Mouse (Mus musculus) CH12.LX (cell line): ENCODE results near the gene Usp6nl. TPM values are rescaled to one million over a fixed set of nuclear protein-coding genes. Genes with fewer than 3 reads are reported as not detected.

Experiments
- DNase-seq: peaks from one replicate; pipeline ENCODE4 v3.0.0-alpha.2; 2013; ENCODE audit errors: extremely low read depth
- H3K27ac ChIP-seq: 2 replicates; pipeline ENCODE4 v1.5.1; 2012; ENCODE audit warnings: low read depth, mild to moderate bottlenecking, control low read depth, moderate library complexity; ENCODE audit not compliant: insufficient read depth
- H3K27me3 ChIP-seq: replicated peaks from 2 replicates; pipeline ENCODE3; 2012; ENCODE audit warnings: inconsistent platforms
- H3K36me3 ChIP-seq, 2 experiments: replicated peaks in 1 of 2; 2 replicates each; pipeline versions ENCODE3 to v1.6.1; 2012; ENCODE audit warnings: inconsistent platforms in 1 of 2, low read length in 1 of 2, mild to moderate bottlenecking in 1 of 2, mixed read lengths in 1 of 2, moderate library complexity in 1 of 2; ENCODE audit not compliant: control insufficient read depth in 1 of 2, insufficient read depth in 1 of 2
- H3K4me1 ChIP-seq, 2 experiments: 2 replicates each; pipeline ENCODE4 v1.6.1; 2012; ENCODE audit warnings: inconsistent platforms in 1 of 2, moderate library complexity in 1 of 2; ENCODE audit not compliant: insufficient read depth in 2 of 2, control insufficient read depth in 1 of 2
- H3K4me2 ChIP-seq: 2 replicates; pipeline ENCODE4 v1.6.1; 2012; ENCODE audit warnings: low read depth, mild to moderate bottlenecking, control low read depth; ENCODE audit not compliant: poor library complexity, insufficient read depth, severe bottlenecking
- H3K4me3 ChIP-seq, 3 experiments: fragments of 150-350 bp in 1 of 3; sonication (generic) in 1 of 3; replicated peaks in 1 of 3; 2 replicates each; pipeline versions ENCODE3 to v1.5.1; 2011 to 2012; ENCODE audit warnings: low read depth in 2 of 3, low read length in 2 of 3, mild to moderate bottlenecking in 2 of 3, moderate library complexity in 2 of 3, control low read depth in 1 of 3, improper control_type of control experiment in 1 of 3, inconsistent platforms in 1 of 3, mixed read lengths in 1 of 3; ENCODE audit not compliant: poor library complexity in 1 of 3
- H3K79me2 ChIP-seq: replicated peaks from 2 replicates; pipeline ENCODE4 v1.6.1; 2012; ENCODE audit warnings: mild to moderate bottlenecking, moderate library complexity; ENCODE audit not compliant: control insufficient read depth, poor library complexity, insufficient read depth, severe bottlenecking; ENCODE audit errors: extremely low read depth
- H3K9ac ChIP-seq: 2 replicates; pipeline ENCODE4 v1.6.1; 2012; ENCODE audit warnings: low read depth, mild to moderate bottlenecking, control low read depth, moderate library complexity; ENCODE audit not compliant: insufficient read depth
- H3K9me3 ChIP-seq: replicated peaks from 2 replicates; pipeline ENCODE3; 2012; ENCODE audit warnings: low read length, inconsistent platforms, mixed read lengths
- BHLHE40 ChIP-seq: IDR thresholded peaks from 2 replicates; pipeline ENCODE4 v1.6.1; 2011; ENCODE audit warnings: mild to moderate bottlenecking, low read depth, low read length, improper control_type of control experiment
- CHD1 ChIP-seq: IDR thresholded peaks from 2 replicates; pipeline ENCODE4 v1.6.1; 2012; ENCODE audit warnings: low read depth, low read length, improper control_type of control experiment, inconsistent platforms
- CHD2 ChIP-seq: IDR thresholded peaks from 2 replicates; pipeline ENCODE4 v1.6.1; 2011; ENCODE audit warnings: low read length, improper control_type of control experiment
- CTCF ChIP-seq, 2 experiments: IDR thresholded peaks in 1 of 2; conservative IDR thresholded peaks in 1 of 2; 2 replicates each; pipeline ENCODE4 v1.5.1; 2011 to 2012; ENCODE audit warnings: low read depth in 2 of 2, low read length in 2 of 2, improper control_type of control experiment in 1 of 2, inconsistent platforms in 1 of 2, mild to moderate bottlenecking in 1 of 2, moderate library complexity in 1 of 2
- E2F4 ChIP-seq: IDR thresholded peaks from 2 replicates; pipeline ENCODE4 v1.6.1; 2011; ENCODE audit warnings: low read depth, low read length, improper control_type of control experiment; ENCODE audit not compliant: insufficient replicate concordance
- ELF1 ChIP-seq: IDR thresholded peaks from 2 replicates; pipeline ENCODE4 v1.6.1; 2014; ENCODE audit warnings: low read depth, mild to moderate bottlenecking, inconsistent platforms, low read length, improper control_type of control experiment
- EP300 ChIP-seq: IDR thresholded peaks from 2 replicates; pipeline ENCODE4 v1.6.1; 2011; ENCODE audit warnings: low read length, improper control_type of control experiment
- GABPA ChIP-seq: IDR thresholded peaks from 2 replicates; pipeline ENCODE4 v1.6.1; 2012; ENCODE audit warnings: low read depth, low read length, improper control_type of control experiment, inconsistent platforms; ENCODE audit not compliant: insufficient replicate concordance
- HCFC1 ChIP-seq: IDR thresholded peaks from 2 replicates; pipeline ENCODE4 v1.6.1; 2012; ENCODE audit warnings: low read depth, mild to moderate bottlenecking, inconsistent platforms, low read length, improper control_type of control experiment
- IRF4 ChIP-seq: IDR thresholded peaks from 2 replicates; pipeline ENCODE4 v1.6.1; 2014; ENCODE audit warnings: low read depth, mild to moderate bottlenecking, inconsistent platforms, low read length, improper control_type of control experiment
- MAFK ChIP-seq: IDR thresholded peaks from 2 replicates; pipeline ENCODE4 v1.6.1; 2011; ENCODE audit warnings: low read length, improper control_type of control experiment; ENCODE audit not compliant: insufficient replicate concordance
- MAX ChIP-seq: IDR thresholded peaks from 2 replicates; pipeline ENCODE4 v1.6.1; 2011; ENCODE audit warnings: low read length, improper control_type of control experiment
- MAZ ChIP-seq: IDR thresholded peaks from 2 replicates; pipeline ENCODE4 v1.6.1; 2012; ENCODE audit warnings: low read depth, mild to moderate bottlenecking, inconsistent platforms, low read length, improper control_type of control experiment, moderate library complexity
- MYC ChIP-seq: IDR thresholded peaks from 2 replicates; pipeline ENCODE4 v1.6.1; 2011; ENCODE audit warnings: low read depth, mild to moderate bottlenecking, improper control_type of control experiment, low read length
- NELFE ChIP-seq: IDR thresholded peaks from 2 replicates; pipeline ENCODE4 v1.6.1; 2011; ENCODE audit warnings: low read depth, low read length, improper control_type of control experiment
- NRF1 ChIP-seq: IDR thresholded peaks from 2 replicates; pipeline ENCODE4 v1.6.1; 2014; ENCODE audit warnings: low read depth, mild to moderate bottlenecking, inconsistent platforms, low read length, improper control_type of control experiment, moderate library complexity
- POLR2A ChIP-seq: IDR thresholded peaks from 2 replicates; pipeline ENCODE4 v1.6.1; 2011; ENCODE audit warnings: low read depth, mild to moderate bottlenecking, improper control_type of control experiment, low read length
- POLR2AphosphoS2 ChIP-seq: IDR thresholded peaks from 2 replicates; pipeline ENCODE4 v1.6.1; 2011; ENCODE audit warnings: low read depth, low read length, improper control_type of control experiment
- RCOR1 ChIP-seq: conservative IDR thresholded peaks from 2 replicates; pipeline ENCODE4 v1.6.1; 2012; ENCODE audit warnings: low read depth, mild to moderate bottlenecking, inconsistent platforms, low read length, improper control_type of control experiment
- SMC3 ChIP-seq: IDR thresholded peaks from 2 replicates; pipeline ENCODE4 v1.6.1; 2011; ENCODE audit warnings: low read depth, low read length, improper control_type of control experiment
- UBTF ChIP-seq: IDR thresholded peaks from 2 replicates; pipeline ENCODE4 v1.6.1; 2012; ENCODE audit warnings: low read depth, mild to moderate bottlenecking, inconsistent platforms, low read length, improper control_type of control experiment, moderate library complexity
- USF1 ChIP-seq: IDR thresholded peaks from 2 replicates; pipeline ENCODE4 v1.6.1; 2014; ENCODE audit warnings: low read depth, mild to moderate bottlenecking, inconsistent platforms, low read length, improper control_type of control experiment
- ZC3H11A ChIP-seq: IDR thresholded peaks from 2 replicates; pipeline ENCODE4 v1.6.1; 2012; ENCODE audit warnings: low read depth, mild to moderate bottlenecking, inconsistent platforms, low read length, improper control_type of control experiment
- ZKSCAN1 ChIP-seq: IDR thresholded peaks from 2 replicates; pipeline ENCODE4 v1.6.1; 2012; ENCODE audit warnings: low read depth, inconsistent platforms, low read length, improper control_type of control experiment, borderline replicate concordance
- ZMIZ1 ChIP-seq: IDR thresholded peaks from 2 replicates; pipeline ENCODE4 v1.6.1; 2012; ENCODE audit warnings: low read depth, mild to moderate bottlenecking, inconsistent platforms, low read length, improper control_type of control experiment
- ZNF384 ChIP-seq: IDR thresholded peaks from 2 replicates; pipeline ENCODE4 v1.6.1; 2012; ENCODE audit warnings: low read depth, low read length, improper control_type of control experiment, inconsistent platforms
- dilution Hi-C: fragments of 300-500 bp; cut with MboI; formaldehyde crosslinking; loops from 2 replicates; pipeline ENCODE4 v1.14.3; 2020; ENCODE audit warnings: low sequenced_read_pairs; ENCODE audit not compliant: extremely low pct_unique_long_range_greater_than_20kb, extremely low pct_ligation_motif_present
- in situ Hi-C: fragments of 300-500 bp; cut with MboI; formaldehyde crosslinking; loops from 3 replicates; pipeline ENCODE4 v1.14.3; 2019; ENCODE audit warnings: low sequenced_read_pairs, low pct_ligation_motif_present, low pct_unique_long_range_greater_than_20kb, mixed read lengths
- polyA plus RNA-seq: library from polyadenylated mRNA; unstranded; fragments of >175 nt; gene quantifications from 2 replicates; pipeline ENCODE4 v1.2.1, GENCODE M21; 2012; ENCODE audit warnings: low read depth; ENCODE audit not compliant: insufficient read length
- total RNA-seq, 2 experiments: library from RNA; depleted of rRNA; stranded (reverse); fragments of 300-350 nt in 1 of 2; fragments of >200 nt in 1 of 2; gene quantifications; 2 replicates each; pipeline ENCODE4 v1.2.3; 2012 to 2014

Usp6nl gene
- total and polyA plus RNA-seq, 3 experiments: 4.1 to 12.1 (median 4.6) TPM

DNA sequence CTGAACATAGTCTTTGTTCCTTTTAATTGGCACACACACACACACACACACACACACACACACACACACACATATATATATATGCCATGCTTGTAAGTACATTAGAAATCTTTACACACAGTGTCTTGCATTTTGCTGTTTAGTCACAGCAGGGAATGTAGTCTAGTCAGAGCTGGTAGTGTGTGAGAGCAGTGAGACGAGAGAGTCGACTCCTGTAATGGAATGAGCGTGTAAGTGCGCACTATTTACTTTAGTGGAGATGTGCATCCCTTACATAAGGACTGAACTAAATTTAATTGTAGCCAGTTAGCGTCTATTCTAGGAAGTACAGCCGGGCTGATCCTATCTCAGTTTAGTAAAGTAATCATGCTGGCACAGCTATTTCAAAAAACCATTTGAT, 44.5 kb downstream of the Usp6nl start:
- no peak overlapping the region for H3K9ac ChIP-seq
- TF ChIP-seq USF1 (no peak), NRF1 (no peak), ZKSCAN1 (no peak), BHLHE40 (no peak), CTCF (conservative IDR thresholded peaks at IDR 0.05 in 1 of 2, IDR thresholded peaks at IDR 0.05 in 1 of 2; ENCODE audit: low read depth in 2 of 2, low read length in 2 of 2) (no peak), MYC (no peak), MAX (no peak), NELFE (no peak), E2F4 (no peak), CHD2 (no peak)
- DNase-seq: no peak
- H3K4me2 ChIP-seq: no peak overlapping the region
- H3K4me1 ChIP-seq: peaks cover 6 to 33% of the 10 kb centered on the region in 2 experiments
- in situ Hi-C loops (no loop called here), dilution Hi-C loops (no loop called here)
- no peaks in the 10 kb centered on the region for H3K27me3 ChIP-seq
- H3K4me3 ChIP-seq: no peak overlapping the region
- no peak overlapping the region for H3K27ac ChIP-seq
- no peaks in the 10 kb centered on the region for H3K9me3 ChIP-seq
- peaks cover 0 to 9% of the 10 kb centered on the region in 2 experiments for H3K36me3 ChIP-seq
- H3K79me2 ChIP-seq: no peaks in the 10 kb centered on the region

DNA sequence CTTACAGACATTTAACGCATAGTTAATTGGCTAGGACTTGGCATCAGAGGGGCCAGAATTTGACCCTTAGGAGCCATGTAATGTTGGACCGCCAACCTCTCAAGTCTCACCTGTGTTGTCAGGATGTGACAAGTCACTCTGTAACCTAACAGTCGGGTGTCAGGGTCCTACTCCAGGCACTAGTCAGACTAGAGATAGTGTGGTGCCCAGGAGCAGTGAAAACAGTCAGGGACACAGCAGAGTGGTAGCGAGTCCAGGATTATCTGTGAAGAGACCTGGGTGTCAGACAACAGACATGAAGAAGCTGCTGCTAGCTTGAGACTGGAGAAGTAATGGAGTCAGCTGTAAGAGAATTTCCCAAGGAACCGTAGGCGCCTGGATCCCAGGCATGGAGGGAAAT, 45.0 kb downstream of the Usp6nl start:
- no peak overlapping the region for H3K9ac ChIP-seq
- H3K4me2 ChIP-seq: no peak overlapping the region
- dilution Hi-C loops (no loop called here), in situ Hi-C loops (no loop called here)
- no peak overlapping the region for H3K4me3 ChIP-seq
- H3K79me2 ChIP-seq: no peaks in the 10 kb centered on the region
- DNase-seq: no peak
- TF ChIP-seq MAZ (no peak), MAX (no peak), ZMIZ1 (no peak), ZNF384 (no peak), HCFC1 (no peak), IRF4 (no peak), POLR2A (no peak)
- H3K27ac ChIP-seq: no peak overlapping the region
- H3K27me3 ChIP-seq: no peaks in the 10 kb centered on the region
- H3K36me3 ChIP-seq: peaks cover 0 to 8% of the 10 kb centered on the region in 2 experiments
- peaks cover 6 to 30% of the 10 kb centered on the region in 2 experiments for H3K4me1 ChIP-seq
- H3K9me3 ChIP-seq: no peaks in the 10 kb centered on the region

DNA sequence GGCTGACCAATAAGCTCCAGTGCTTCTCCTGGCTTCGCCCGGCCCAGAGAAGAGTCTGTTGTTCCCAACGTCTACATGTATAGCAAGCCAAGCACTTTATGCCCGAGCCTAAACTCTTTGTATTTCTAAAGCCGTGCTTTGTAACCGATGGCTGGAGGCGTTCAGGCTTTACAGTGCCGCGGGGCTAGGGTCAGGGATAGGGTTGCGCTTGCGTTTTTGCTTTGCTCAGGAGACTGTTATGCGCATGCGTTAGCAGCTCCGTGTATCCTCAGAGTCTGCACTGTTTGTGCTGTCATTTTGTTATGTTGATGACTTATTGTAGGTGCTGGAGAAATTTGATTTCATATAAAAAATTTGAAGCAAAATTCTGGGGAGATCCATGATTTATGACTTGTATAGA, 51.7 kb downstream of the Usp6nl start:
- in situ Hi-C loops: no loop called here

More for the DNA sequence above, 51.7 kb downstream of the Usp6nl start:
- dilution Hi-C loops: no loop called here
- H3K79me2 ChIP-seq: no peaks in the 10 kb centered on the region; the same call in 1 of the 2 replicates
- TF ChIP-seq RCOR1 (no peak), MAFK (no peak), CHD1 (no peak), EP300 (no peak), POLR2AphosphoS2 (no peak), IRF4 (no peak), UBTF (no peak), CHD2 (no peak), ZC3H11A (no peak), GABPA (no peak), USF1 (no peak), E2F4 (no peak), SMC3 (no peak), HCFC1 (no peak), ELF1 (no peak)
- peaks cover 0 to 2% of the 10 kb centered on the region in 2 experiments for H3K36me3 ChIP-seq
- no peak overlapping the region for H3K4me3 ChIP-seq
- no peak overlapping the region for H3K27ac ChIP-seq
- peaks cover 14 to 44% of the 10 kb centered on the region in 2 experiments; a peak in 3 of 4 replicates for H3K4me1 ChIP-seq
- H3K9me3 ChIP-seq: no peaks in the 10 kb centered on the region
- no peaks in the 10 kb centered on the region for H3K27me3 ChIP-seq
- H3K4me2 ChIP-seq: no peak overlapping the region
- DNase-seq: no peak
- H3K9ac ChIP-seq: no peak overlapping the region
